Mouse (Mus musculus) R1 (cell line): ENCODE measurements around the gene Anks1b.
"Not testable (repeated sequence)": the region's sequence is repeated elsewhere in the genome, so short reads cannot be mapped to it uniquely, and the experiment has no call there.

Experiments used
- DNase-seq: peaks from one replicate; pipeline ENCODE4 v3.0.0-alpha.2; 2018; ENCODE audit warnings: low read depth, low spot score

Gene Anks1b

DNA sequence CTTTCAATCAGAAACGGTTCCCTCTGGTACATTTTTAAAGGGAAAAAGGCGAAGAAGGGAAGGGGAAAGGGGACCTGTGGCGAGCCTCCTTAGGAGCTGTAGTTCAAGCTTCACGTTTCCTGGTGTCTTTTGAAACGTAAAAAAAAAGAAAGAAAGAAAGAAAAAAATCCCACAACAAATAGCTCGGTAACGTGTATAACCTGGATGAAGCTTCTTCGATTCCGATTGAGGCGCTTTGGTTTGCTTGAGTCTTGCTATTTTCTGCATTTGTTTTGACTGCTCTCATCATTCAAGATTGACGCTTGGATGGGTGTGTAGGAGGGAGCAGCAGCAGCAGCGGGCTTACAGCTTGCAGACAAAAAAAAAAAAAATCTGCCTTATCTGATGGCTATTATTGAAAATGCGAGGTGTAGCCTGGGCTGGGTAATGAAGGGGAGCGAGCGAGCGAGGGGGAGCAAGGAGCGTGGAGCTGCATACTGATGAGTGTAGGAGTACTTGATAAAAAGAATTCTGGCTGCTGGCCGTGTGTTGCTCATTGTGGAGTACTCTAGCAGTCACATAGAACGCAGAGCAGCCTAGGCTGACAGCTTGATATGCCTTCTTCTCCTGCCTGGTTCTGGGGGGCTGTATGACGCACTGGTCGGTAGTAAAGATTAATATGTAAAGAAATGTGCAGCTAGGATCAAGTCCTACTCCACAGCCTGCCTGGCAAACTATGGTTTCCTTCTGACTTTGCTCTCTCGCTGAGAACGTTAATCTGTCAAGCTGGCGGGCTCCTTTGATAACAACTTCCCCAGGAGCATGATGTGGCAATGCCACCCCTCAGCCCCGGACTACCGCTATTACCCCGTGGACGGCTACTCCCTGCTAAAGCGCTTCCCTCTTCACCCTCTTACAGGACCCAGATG is 703.1 kb downstream of the Anks1b start:
- no peak for DNase-seq

DNA sequence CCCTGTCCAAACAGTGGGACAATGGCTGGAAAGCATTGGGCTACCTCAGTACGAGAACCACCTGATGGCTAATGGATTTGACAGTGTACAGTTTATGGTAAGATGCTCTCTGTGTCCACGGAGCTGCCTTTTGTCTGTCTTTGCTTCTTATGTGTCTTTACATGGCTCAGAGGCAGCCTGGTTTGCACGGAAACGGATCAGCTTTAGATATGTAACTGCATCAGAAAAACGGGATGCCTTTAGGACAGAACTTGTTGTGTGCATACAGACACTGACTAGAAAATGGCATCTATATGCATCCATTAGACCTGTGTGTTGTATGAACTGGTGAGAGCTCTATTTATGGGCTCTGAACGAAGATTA is 703.8 kb downstream of the Anks1b start:
- DNase-seq, result no peak

- DNase-seq, result no peak
Observed at GRCm38 (mm10) chr10:90577777-90578176, 704.5 kb downstream of the Anks1b start.

- no peak for DNase-seq
Observed at GRCm38 (mm10) chr10:90579970-90580369, 706.7 kb downstream of the Anks1b start.

DNA sequence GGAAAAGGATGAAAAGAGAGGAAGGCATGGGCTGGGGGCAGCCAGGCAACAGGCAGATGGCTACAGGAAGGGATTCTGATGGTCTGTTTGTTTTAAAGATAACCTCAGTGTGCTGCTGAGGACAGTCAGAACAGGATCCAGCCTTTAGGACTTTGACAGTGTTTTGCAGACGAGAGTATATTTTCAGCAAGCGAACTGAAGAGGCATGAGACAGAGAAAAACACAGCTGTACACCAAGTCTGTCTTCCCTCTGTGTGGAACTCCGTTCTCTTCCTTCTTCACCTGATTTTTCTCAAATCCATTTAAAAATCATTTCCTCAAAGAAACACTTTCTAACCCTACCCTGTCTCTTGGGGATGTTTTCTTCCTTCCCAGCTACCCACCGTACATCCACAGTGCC is 710.7 kb downstream of the Anks1b start:
- DNase-seq, result no peak

- peak; percentile 23 for DNase-seq
Observed at GRCm38 (mm10) chr10:90596142-90596541, 722.8 kb downstream of the Anks1b start.

GRCm38 (mm10) chr10:90596576-90596975 is 723.3 kb downstream of the Anks1b start:
- DNase-seq, result no peak

DNA sequence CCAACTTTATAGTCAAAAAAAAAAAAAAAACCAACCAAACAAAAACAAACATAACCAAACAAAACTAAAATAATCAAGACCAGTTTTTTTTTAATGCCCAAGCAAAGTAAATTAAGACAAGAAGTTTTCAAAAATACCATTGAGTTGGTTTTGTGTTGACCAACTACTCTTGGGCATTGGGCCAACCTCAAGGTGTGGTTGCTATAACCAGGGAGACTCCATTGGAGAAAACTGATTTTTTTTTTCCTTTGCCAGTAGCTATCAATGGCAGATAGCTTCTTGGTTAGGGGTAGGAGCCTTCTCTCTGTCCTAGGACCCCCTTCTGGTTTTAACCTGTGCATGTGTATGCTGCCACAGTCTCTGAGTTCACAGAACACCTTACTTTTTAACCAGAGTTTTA is 725.8 kb downstream of the Anks1b start:
- no peak for DNase-seq

GRCm38 (mm10) chr10:90599726-90600531 is 726.6 kb downstream of the Anks1b start:
- DNase-seq, result no peak

GRCm38 (mm10) chr10:90607586-90607985 is 734.3 kb downstream of the Anks1b start:
- no peak for DNase-seq

- no peak for DNase-seq
Observed at GRCm38 (mm10) chr10:90609437-90609836, 736.1 kb downstream of the Anks1b start.

DNA sequence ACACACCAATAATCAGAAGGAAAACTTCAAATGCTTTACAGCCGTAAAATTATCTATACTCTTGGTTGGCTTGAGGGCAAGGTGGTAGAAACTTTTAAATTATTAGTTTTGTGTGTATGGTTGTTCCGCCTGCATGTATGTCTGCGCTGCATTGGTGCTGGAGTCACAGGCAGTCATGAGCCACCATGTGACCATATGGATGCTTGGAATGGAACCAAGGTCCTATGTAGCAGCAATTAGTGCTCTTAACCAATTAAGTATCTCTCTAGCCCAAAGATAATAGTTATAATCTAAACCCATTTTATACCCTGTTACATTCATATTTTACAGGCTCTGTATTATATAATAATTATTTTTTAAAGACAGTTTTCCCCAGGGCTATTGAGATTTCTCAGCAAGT is 739.7 kb downstream of the Anks1b start:
- DNase-seq, result no peak

DNA sequence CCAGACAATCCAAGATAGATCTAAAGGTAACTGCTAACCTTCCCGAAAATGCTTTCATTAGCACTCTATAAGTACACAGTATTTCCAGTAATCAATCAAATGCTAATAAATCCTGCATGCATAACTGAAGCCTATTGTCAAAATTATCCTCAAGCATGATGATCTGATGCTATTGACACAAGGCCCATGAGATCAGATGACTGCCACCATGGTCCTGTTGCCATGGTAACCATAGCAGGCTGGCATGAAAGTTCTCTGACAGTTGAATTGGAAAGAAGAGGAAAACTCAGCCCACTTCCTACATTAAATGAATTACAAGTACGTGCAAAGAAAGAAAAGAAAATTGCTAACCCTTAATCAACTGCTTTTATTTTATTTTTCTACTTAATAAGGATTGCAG is 741.9 kb downstream of the Anks1b start:
- DNase-seq, result no peak

- no peak for DNase-seq
Observed at GRCm38 (mm10) chr10:90616622-90617021, 743.3 kb downstream of the Anks1b start.

DNA sequence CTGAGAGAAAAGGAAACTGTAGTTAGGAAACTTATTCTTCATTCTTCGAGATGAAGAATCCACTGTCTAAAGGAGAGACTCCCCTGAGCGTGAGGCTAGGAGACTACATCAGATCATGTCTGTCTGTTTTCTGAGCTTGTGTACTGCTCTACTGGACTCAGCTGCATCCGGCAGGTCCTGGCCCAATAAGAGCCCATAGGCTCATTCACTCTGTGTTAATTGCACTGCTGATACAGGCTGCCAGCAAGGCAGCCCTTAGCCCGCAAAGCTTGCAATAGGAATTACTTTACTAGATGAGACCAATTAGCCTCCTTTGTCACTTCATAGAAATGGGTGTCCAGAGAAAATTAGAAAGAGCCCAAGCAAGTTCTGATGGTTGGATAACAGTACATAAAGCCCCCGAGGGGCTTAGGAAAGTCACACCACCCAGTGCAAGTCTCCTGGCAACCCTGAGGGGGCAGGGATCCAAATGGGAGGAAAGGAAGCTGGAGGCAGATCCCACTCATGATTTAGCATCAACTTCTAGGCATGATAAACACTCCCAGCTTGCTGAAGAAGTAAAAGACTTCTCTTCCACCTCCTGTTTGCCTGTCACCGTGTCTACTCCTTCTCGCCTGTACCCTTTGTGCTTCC is 744.5 kb downstream of the Anks1b start:
- DNase-seq, result no peak

DNA sequence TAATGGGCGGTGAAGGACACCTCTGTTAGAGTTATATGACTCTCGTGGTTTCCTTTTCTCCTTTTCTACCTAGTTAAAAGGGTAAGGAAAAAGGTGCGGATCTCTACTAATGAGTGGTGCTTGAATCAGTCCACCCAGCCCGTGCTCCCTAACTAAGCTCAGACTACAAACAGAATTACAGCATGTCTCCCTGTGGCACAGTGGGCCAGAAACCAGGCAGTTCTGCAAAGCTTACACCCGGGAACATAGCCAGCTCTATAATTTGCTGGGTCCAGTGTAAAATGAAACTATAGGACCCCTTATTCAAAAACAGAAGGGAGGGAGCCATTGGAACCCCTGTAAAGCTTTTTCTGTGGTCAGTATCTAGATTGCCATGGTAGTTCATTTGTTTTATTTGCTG is 754.2 kb downstream of the Anks1b start:
- no peak for DNase-seq

DNA sequence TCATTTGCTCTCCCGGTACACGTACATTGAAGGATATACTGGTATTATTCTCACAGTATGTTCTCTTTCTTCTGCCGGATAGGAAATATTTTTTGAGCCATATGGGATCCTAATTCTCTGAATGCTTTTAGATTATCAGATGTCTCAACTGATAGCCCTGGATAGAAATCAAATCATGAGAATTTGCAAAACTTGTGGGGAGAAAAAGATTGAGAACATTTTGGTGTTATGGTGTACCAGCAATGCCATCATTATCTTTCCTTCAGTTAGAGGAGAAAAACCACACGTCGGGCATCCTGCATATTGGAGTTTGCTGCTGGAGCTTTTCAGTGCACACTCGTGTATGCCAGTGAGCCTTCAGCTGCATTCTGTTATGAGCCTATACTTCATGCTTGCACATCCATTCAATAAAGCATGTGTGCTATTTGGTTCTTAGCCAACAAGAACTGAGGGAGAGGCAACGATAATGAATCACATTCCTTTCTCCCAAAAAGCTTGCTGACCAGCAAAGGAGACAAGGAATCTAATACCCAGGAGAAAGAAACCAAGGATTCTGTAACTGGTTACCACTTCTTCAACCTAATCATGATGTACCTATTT is 756.9 kb downstream of the Anks1b start:
- no peak for DNase-seq

DNA sequence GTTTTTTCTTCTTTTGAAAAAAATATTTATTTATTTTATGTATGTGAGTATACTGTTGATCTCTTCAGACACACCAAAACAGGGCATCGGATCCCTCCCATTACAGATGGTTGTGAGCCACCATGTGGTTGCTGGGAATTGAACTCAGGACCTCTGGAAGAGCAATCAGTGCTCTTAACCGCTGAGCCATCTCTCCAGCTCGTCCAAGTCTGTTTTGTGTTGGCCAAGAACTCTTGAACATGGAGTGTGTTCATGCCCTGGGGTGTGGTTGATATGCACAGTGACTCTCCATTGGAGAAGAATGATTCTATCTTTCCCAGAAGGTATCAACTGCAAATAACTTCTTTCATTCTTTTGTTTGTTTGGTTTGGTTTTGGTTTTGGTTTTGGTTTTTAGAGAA is 757.5 kb downstream of the Anks1b start:
- DNase-seq, result not testable (repeated sequence)

- no peak for DNase-seq
Observed at GRCm38 (mm10) chr10:90637352-90637751, 764.0 kb downstream of the Anks1b start.

DNA sequence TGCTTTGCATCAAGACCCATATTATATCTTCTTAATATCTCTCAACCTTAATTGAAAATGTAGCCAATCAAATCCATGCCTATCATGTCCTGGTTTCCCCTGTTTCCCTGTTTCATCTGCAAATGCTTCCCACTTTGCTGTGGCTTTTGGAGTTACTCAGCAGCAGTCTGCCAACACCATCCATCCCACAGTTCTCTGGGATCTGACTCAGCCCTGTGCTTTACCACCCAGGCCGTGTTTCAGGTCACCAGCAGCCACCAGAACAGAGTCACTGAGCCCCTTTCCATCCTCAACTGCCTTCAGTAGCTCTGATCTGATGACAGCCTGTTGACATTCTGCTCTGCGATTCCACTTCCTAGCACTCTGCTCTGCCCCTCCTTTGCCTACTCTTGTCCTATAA is 776.4 kb downstream of the Anks1b start:
- DNase-seq, result no peak

DNA sequence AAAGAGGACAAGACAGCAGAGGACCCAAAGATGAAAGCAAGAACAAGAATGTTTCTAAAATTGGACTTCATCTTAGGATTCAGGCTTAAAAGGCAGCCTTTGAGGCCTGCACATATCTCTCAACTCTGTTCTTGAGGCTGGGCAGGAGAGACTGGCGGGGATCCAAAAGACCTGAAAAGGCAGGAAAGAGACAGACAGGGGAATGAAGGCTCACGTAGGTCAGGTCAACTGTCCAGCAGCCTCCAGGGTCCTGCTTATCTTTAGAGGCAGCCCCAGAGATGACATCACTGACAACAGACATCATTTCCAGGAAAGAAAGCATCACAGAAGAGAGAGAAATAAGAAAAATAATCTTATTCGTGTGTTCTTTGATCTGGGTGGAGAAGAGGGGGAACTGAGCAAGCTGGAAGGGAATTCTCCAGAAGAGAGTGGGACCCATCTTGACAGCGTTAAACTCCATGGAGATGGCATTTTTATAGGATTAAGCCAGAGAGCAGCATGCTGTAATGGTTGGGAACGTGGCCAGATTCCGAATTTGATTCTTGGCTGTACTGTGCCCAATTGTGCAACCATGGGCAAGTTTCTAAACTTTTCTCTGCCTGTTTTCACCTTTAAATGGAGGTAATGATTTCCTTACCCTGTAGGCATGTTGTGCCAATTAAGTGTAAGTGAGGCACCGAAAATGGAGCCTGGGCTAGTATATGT is 784.3 kb downstream of the Anks1b start:
- no peak for DNase-seq
